ENCODE assay signal across 9 mouse cellular contexts in the genomic region with DNA sequence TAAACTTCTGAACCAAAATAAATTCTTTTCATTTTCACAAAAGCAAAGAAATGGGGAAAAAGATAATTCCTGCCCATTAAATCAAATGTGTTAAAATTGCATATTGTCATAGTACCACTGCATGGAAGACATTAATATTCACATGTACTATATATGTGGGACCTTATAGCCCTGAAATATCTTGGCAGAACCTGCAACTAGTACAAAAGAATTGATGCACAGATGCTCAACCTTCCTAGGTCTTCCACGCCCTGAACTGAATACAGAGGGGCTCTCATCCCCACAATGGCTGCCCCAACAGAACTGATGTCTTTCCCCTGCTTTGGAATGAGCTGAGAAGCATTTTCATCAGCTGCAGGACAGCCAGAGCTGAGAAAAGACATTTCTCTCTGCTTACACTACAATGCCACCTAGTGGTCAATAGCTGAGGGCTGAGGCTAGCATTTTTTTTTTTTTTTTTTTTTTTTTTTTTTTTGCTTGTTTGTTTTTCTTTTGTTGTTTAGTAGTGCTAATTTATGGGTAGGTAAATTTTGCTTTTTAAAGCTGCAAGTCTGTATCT.
DNase-seq lines count a peak whose midpoint lies in the region; ATAC-seq and TF ChIP-seq lines count a peak whose summit lies in the region.
"Had no signal": no experiment of that assay in that cellular context is flagged by ENCODE, and none has a peak within 500 bp of the region (broad histone marks: within the 10 kb centered on the region; RNA-seq: fewer than 3 reads in every experiment).

No protein-coding gene starts in this region.

- no peak overlapping the region for H3K27ac ChIP-seq in heart, adult 2 months
- no peak overlapping the region for H3K27ac ChIP-seq in heart, embryonic 10.5 days
- H3K27ac ChIP-seq in hindbrain, embryonic 16.5 days (ENCODE audit: low read depth, low read length), result no peak overlapping the region
- no peak overlapping the region for H3K27ac ChIP-seq in lung, postnatal 0 days (ENCODE audit: low read length)
- H3K27ac ChIP-seq: limb, embryonic 12.5 days had no signal

- intact Hi-C loops in heart, adult 2 months (cut with DNase I), result loop anchor here (5.0 kb wide), 2 partner anchors 183 to 503 kb away; no protein-coding TSS in a partner anchor

- no peaks in the 10 kb centered on the region for H3K79me2 ChIP-seq in heart, adult 2 months (replicated peaks; ENCODE audit: control insufficient read depth, insufficient read depth, low read length)

- peak in 1 of 2 experiments; percentile 16 for DNase-seq in heart, adult 2 months
- DNase-seq in heart, embryonic 10.5 days (ENCODE audit: low spot score), result no peak
- DNase-seq in ES-CJ7 (ENCODE audit: low read depth, low spot score), result peak; percentile 61
- DNase-seq in cerebellum, postnatal 10 days, result peak; percentile 62 to 81
- peak; percentile 69 for DNase-seq in lung, postnatal 0 days (ENCODE audit: low spot score)
- DNase-seq in right cerebral cortex, postnatal 4 days, result peak; percentile 12

- TF ChIP-seq EP300 in heart, adult 2 months (IDR thresholded peaks at IDR 0.05; ENCODE audit: insufficient read depth, low read depth, low read length), result no peak
- no peak for TF ChIP-seq EP300 in lung, postnatal 0 days (IDR thresholded peaks at IDR 0.05)

- no peaks in the 10 kb centered on the region for H3K36me3 ChIP-seq in heart, adult 2 months (ENCODE audit: control insufficient read depth, insufficient read depth, low read length)
- no peaks in the 10 kb centered on the region for H3K36me3 ChIP-seq in heart, embryonic 10.5 days
- H3K36me3 ChIP-seq in hindbrain, embryonic 16.5 days (ENCODE audit: control insufficient read depth, insufficient read depth, low read length), result no peaks in the 10 kb centered on the region
- H3K36me3 ChIP-seq in lung, postnatal 0 days (ENCODE audit: insufficient read depth, low read length), result no peaks in the 10 kb centered on the region
- H3K36me3 ChIP-seq: limb, embryonic 12.5 days had no signal

- no peaks in the 10 kb centered on the region for H3K9me3 ChIP-seq in heart, embryonic 10.5 days
- no peaks in the 10 kb centered on the region for H3K9me3 ChIP-seq in hindbrain, embryonic 16.5 days (ENCODE audit: control insufficient read depth, low read length)
- H3K9me3 ChIP-seq in lung, postnatal 0 days (ENCODE audit: low read length), result no peaks in the 10 kb centered on the region
- H3K9me3 ChIP-seq: limb, embryonic 12.5 days had no signal

- H3K27me3 ChIP-seq in heart, adult 2 months (ENCODE audit: control insufficient read depth, insufficient read depth, low read length), result no peaks in the 10 kb centered on the region
- no peaks in the 10 kb centered on the region for H3K27me3 ChIP-seq in heart, embryonic 10.5 days (ENCODE audit: insufficient read depth, poor library complexity, severe bottlenecking)
- H3K27me3 ChIP-seq in hindbrain, embryonic 16.5 days (replicated peaks; ENCODE audit: control insufficient read depth, insufficient read depth, low read length), result no peaks in the 10 kb centered on the region
- H3K27me3 ChIP-seq in lung, postnatal 0 days (replicated peaks; ENCODE audit: insufficient read depth, low read length), result no peaks in the 10 kb centered on the region
- H3K27me3 ChIP-seq: limb, embryonic 12.5 days had no signal

- no peak overlapping the region for H3K9ac ChIP-seq in heart, adult 2 months (ENCODE audit: low read depth, low read length)
- no peak overlapping the region for H3K9ac ChIP-seq in hindbrain, embryonic 16.5 days (ENCODE audit: low read depth, low read length)
- H3K9ac ChIP-seq in lung, postnatal 0 days (replicated peaks; ENCODE audit: low read depth), result no peak overlapping the region
- H3K9ac ChIP-seq: limb, embryonic 12.5 days had no signal

- WGBS in heart, adult 2 months, result 5% methylated on average over 1 of the region's 1 CpGs
- WGBS in heart, embryonic 10.5 days, result 19% methylated on average over 1 of the region's 1 CpGs
- WGBS in hindbrain, embryonic 16.5 days, result 12% methylated on average over 1 of the region's 1 CpGs
- WGBS in lung, postnatal 0 days, result 3% methylated on average over 1 of the region's 1 CpGs

- no peak overlapping the region for H3K4me2 ChIP-seq in hindbrain, embryonic 16.5 days (ENCODE audit: low read length)
- H3K4me2 ChIP-seq in lung, postnatal 0 days (replicated peaks; ENCODE audit: low read depth, low read length), result no peak overlapping the region
- H3K4me2 ChIP-seq: limb, embryonic 12.5 days had no signal

- ATAC-seq in hindbrain, embryonic 16.5 days, result peak; percentile 73; the same call in 1 of the 2 replicates
- ATAC-seq in lung, postnatal 0 days, result no peak
- no peak for ATAC-seq in activated CD4-positive, CD25-positive, alpha-beta regulatory T cell, adult 4 months

- H3K4me1 ChIP-seq in heart, adult 2 months (ENCODE audit: control insufficient read depth, insufficient read depth, low read length), result no peaks in the 10 kb centered on the region
- no peaks in the 10 kb centered on the region for H3K4me1 ChIP-seq in heart, embryonic 10.5 days
- H3K4me1 ChIP-seq in hindbrain, embryonic 16.5 days (ENCODE audit: control insufficient read depth, insufficient read depth, low read depth, low read length), result no peaks in the 10 kb centered on the region
- no peaks in the 10 kb centered on the region for H3K4me1 ChIP-seq in lung, postnatal 0 days (ENCODE audit: insufficient read depth, low read depth, low read length)
- H3K4me1 ChIP-seq: limb, embryonic 12.5 days had no signal

- peak; percentile 80 for TF ChIP-seq CTCF in heart, adult 2 months (IDR thresholded peaks at IDR 0.05)
- TF ChIP-seq CTCF in lung, postnatal 0 days (IDR thresholded peaks at IDR 0.05), result peak; percentile 77

- H3K4me3 ChIP-seq in heart, adult 2 months, result no peak overlapping the region
- no peak overlapping the region for H3K4me3 ChIP-seq in heart, embryonic 10.5 days
- no peak overlapping the region for H3K4me3 ChIP-seq in hindbrain, embryonic 16.5 days (ENCODE audit: low read length)
- no peak overlapping the region for H3K4me3 ChIP-seq in lung, postnatal 0 days (ENCODE audit: low read depth, low read length)
- H3K4me3 ChIP-seq: limb, embryonic 12.5 days had no signal

- no peak for TF ChIP-seq POLR2A in heart, adult 2 months (IDR thresholded peaks at IDR 0.05; ENCODE audit: insufficient read depth, low read depth, low read length)
